Mouse (Mus musculus) macrophage (primary cell): ENCODE measurements around the gene Rps16. TPM values are rescaled to one million over a fixed set of nuclear protein-coding genes. Genes with fewer than 3 reads are reported as not detected.

ENCODE experiments used
- H3K27ac ChIP-seq: fragments of 350-480 bp; formaldehyde crosslinking; 2 replicates; pipeline ENCODE4 v1.9.0; 2021
- H3K36me3 ChIP-seq: fragments of 350-480 bp; formaldehyde crosslinking; 2 replicates; pipeline ENCODE4 v1.9.0; 2021; ENCODE audit errors: inconsistent target
- H3K4me3 ChIP-seq: fragments of 350-480 bp; formaldehyde crosslinking; 2 replicates; pipeline ENCODE4 v1.9.0; 2021; ENCODE audit errors: inconsistent target
- H3K79me2 ChIP-seq: fragments of 350-480 bp; formaldehyde crosslinking; 2 replicates; pipeline ENCODE4 v1.9.0; 2021; ENCODE audit errors: inconsistent target
- WGBS: methylation state at CpG from one replicate; pipeline ENCODE4 v1.1.7; 2026; ENCODE audit warnings: inconsistent platforms; ENCODE audit not compliant: missing documents; 5-methylcytosine and 5-hydroxymethylcytosine counted together
- polyA plus RNA-seq: library from polyadenylated mRNA; stranded (reverse); fragments of 250-400 nt; gene quantifications from 3 replicates; pipeline ENCODE4 v1.2.4, GENCODE M21; 2018; ENCODE audit warnings: inconsistent platforms

Gene Rps16
- polyA plus RNA-seq, 1 experiment from 2014 or later = 335 TPM

DNA sequence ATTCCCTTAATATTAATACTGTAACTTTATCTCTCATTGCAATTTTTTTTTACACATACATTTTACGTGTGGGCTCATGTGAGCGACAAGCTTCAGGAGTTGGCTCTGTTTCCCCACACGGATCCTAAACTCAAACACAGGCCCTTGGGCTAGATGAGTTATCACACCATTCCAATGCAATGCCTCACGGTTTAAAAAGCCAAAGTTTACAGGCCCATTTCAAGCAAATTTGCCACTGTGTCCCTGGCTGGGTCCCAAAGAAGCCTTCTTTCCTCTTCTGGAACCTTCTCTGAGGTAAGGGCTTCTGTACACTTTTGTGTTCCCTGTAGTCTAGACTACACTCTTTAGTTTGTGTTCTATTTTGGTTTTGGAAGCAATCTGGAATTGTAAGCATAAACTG is 15.9 kb upstream of the Rps16 start:
- Histone ChIP-seq H3K79me2 (peaks cover 82% of the 10 kb centered on the region), H3K4me3 (no peak overlapping the region), H3K36me3 (peaks cover 13% of the 10 kb centered on the region), H3K27ac (no peak overlapping the region)
- WGBS = 92% methylated on average over 4 of the region's 4 CpGs

DNA sequence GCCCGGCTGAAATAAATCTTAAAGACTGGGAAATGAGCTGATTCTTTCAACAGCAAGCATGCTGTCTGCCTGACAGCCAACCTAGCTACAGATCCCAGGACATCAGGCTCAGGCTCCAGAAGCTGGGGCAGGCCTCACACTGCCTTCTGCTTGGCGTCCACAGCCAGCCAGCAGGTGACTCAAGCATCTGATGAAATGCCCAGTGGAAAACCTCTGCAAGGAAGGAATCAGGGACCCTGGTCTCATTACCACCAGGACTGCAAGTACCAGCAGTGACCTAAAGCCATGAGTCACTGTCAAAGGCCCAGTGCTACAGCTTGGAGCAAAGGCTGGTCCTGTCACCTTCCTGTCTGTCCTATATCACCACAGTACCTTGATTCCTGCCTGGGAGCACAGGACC is 15.0 kb upstream of the Rps16 start:
- Histone ChIP-seq H3K36me3 (peaks cover 5% of the 10 kb centered on the region; the same call in 1 of the 2 replicates), H3K27ac (no peak overlapping the region), H3K79me2 (peaks cover 80% of the 10 kb centered on the region), H3K4me3 (no peak overlapping the region)
- WGBS = 92% methylated on average over 2 of the region's 2 CpGs

DNA sequence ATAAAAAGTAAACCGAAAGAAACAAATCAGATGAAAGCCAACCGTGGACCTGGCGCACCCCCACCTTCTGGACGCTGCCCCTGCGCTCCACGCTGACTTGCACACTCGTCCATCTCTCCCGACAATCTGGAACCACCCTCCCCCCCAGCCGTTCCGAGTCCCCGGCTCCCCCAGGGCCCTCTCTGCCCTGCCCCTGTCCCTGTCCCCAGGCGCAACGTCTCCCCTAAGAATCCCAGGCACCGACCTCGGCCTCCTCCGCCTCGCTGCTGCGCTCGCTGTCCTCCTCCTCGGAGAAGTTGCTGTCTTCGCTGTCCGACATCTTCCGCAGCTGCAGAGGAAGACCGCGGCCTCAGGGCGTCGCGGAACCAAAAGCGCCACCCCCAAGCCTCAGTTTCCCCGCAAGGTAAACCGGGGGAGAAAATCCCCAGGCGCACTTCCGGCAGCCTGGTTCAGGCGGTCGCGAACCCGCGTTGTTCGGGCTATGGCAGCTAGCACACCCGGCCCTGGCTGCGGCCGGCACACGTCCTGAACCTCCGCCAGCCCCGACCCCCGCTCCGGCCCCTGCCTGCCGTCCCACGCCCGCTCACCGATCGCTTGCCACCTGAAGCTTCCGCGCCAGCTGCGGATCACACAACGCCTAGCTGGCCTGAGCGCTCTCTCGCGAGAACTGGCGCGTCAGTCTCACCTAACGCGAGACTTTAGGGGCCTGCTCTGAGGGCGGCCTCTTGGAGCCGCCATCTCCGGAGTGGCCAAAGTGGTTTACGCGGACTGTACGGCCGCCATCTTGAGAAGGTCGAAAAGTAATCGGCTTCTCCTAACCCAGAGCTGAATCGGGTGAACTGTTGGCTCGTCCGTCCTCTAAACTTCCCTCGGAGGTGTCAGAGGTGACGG is 12.1 kb upstream of the Rps16 start, which contains the start of gene Supt5:
TSS of gene Supt5 (minus strand) at position 639 of the 891 bp plus-strand sequence.
- H3K79me2 ChIP-seq = peaks cover 51% of the 10 kb centered on the region
- peak within 1 kb of the TSS; percentile 71 for H3K4me3 ChIP-seq
- under 1% methylated on average over 62 of the region's 77 CpGs for WGBS
- H3K27ac ChIP-seq = peak within 1 kb of the TSS; percentile 83
- no peaks in the 10 kb centered on the region; the same call in 1 of the 2 replicates for H3K36me3 ChIP-seq

DNA sequence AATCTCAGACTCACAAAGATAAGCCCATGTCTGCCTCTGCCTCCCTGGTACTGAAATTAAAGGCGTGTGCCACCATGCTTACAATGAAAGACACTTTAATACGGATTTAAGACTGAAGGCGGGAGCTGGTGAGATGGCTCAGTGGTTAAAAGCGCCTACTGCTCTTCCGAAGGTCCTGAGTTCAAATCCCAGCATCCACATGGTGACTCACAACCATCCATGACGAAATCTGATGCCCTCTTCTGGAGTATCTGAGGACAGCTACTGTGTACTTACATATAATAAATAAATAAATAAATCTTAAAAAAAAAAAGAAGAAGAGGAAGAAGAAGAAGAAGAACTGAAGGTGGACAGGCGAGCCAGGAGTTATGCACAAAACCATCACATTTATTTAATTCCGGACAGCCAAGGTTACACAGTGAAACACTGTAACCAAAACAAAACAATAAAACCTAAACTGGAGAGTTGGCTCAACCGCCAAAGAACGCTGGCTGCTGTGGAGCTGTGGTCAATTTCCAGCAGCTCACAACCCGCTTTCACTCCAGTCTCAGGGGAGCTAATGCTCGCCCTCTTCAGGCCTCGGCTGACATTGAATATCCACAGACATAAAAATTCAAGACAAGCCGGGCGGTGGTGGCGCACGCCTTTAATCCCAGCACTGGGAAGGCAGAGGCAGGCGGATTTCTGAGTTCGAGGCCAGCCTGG is 11.1 kb upstream of the Rps16 start:
- Histone ChIP-seq H3K36me3 (no peaks in the 10 kb centered on the region; the same call in 1 of the 2 replicates), H3K4me3 (peak overlapping the region; percentile 71), H3K27ac (peak overlapping the region; percentile 83), H3K79me2 (peaks cover 41% of the 10 kb centered on the region)
- WGBS = 13% methylated on average over 16 of the region's 19 CpGs

DNA sequence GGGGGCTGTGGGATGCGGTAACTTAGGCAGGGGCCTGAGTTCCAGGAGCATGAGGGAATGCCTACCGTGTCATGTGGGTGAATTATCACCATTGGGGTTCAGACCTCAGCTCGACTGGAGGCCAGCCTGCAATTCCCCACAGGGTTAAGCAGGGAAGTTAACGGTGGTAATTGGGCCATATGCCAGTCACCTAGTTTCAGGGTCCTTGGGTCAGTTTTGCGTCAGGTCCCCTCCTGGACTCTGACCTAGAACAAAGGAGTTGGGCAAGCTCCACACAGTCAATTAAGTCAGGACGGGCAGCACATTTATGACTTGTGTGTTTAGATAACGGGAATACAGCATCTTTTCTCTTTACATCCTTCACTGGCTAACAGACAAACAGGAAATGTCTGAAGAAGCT is 9.1 kb upstream of the Rps16 start:
- Histone ChIP-seq H3K36me3 (no peaks in the 10 kb centered on the region), H3K4me3 (no peak overlapping the region), H3K79me2 (peaks cover 21% of the 10 kb centered on the region), H3K27ac (no peak overlapping the region)
- 85% methylated on average over 7 of the region's 7 CpGs for WGBS

DNA sequence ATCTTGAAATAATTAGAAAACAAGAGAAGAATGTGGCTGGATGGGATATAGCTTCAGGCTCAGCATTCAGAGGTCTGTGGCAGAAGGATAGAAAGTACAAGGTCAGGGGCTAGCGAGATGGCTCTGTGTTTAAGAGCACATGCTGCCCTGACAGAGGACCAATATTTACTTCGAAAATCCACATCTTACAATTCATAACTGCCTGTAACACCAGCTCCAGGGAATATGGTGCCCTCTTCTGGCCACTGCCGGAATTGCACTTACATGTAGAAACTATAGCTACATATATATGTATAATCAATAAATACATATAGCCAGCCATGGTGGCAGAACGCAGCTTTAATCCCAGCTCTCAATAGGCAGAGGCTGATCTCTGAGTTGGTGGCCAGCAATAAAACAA is 5.8 kb upstream of the Rps16 start:
- no peaks in the 10 kb centered on the region for H3K36me3 ChIP-seq
- H3K79me2 ChIP-seq = no peaks in the 10 kb centered on the region
- no peak overlapping the region for H3K27ac ChIP-seq
- WGBS = 2% methylated on average over 4 of the region's 4 CpGs
- H3K4me3 ChIP-seq = no peak overlapping the region

DNA sequence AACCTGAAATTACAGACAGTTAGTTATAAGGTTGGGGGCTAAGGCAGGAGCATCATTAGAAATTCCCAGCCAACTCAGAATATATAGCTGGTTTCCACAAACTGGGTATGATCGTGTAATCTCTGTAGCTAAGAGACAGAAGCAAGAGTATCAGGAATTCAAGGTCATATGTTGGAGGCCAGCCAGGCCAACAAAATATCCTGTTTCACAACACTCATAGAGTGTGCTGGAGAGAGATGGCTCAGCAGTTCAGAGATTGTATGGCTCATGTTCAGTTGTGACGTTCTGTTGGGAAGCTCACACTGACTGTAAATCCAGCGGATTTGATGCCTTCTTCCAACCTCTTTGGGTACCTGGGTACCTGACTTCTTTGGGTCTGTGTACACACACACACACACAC is 2.7 kb upstream of the Rps16 start:
- WGBS = 30% methylated on average over 3 of the region's 3 CpGs
- peaks cover 3% of the 10 kb centered on the region; the same call in 1 of the 2 replicates for H3K36me3 ChIP-seq
- no peak overlapping the region for H3K4me3 ChIP-seq
- peaks cover 18% of the 10 kb centered on the region for H3K79me2 ChIP-seq
- H3K27ac ChIP-seq = peak overlapping the region; percentile 29

DNA sequence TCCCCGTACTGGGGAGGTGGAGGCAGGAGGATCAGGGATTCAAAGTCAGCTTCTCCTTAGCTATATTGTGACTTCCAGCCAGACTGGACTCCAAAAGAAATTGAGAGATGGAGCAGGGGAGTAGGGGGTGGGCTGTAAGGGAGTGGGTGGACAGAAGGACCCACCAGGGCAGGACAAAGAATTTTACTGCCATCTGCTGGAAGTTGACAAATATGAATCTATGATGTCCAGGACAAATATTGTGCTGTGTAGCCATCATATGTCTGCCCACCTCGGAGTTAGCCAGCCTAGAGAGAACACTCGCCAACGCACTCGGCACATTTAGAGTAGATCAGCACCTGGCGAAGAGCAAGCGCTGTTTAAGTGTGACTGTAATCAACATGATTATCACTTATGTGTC is 1.9 kb upstream of the Rps16 start:
- WGBS = 83% methylated on average over 7 of the region's 7 CpGs
- Histone ChIP-seq H3K4me3 (no peak overlapping the region), H3K36me3 (peaks cover 11% of the 10 kb centered on the region; the same call in 1 of the 2 replicates), H3K79me2 (peaks cover 18% of the 10 kb centered on the region), H3K27ac (peak overlapping the region; percentile 29; the same call in 1 of the 2 replicates)

DNA sequence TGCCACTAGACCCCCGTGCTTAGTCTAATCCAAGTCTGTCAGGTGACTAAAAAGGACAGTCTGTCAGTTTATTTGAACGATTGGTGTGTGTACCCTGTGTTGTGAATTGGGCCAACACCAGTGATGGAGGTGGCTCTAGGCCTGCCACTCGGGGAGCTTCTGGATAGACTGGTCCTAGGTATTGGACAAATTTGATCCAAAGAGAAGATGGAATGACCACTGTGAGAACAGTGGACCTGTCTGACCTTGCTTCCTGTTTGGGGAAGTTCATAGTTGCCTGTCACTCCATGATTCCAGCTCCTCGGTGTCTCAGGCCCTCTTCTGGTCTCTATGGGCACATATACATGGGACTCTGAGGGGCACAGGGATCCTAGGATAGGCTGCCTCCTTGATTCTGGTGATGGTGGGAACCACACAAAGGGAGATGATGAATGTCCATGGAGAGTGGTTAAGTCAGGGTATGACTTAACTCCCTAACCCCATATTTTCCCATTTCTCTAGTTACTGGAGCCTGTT is 1.3 kb downstream of the Rps16 start:
- H3K4me3 ChIP-seq = peak overlapping the region; percentile 98
- 6% methylated on average over 4 of the region's 4 CpGs for WGBS

DNA sequence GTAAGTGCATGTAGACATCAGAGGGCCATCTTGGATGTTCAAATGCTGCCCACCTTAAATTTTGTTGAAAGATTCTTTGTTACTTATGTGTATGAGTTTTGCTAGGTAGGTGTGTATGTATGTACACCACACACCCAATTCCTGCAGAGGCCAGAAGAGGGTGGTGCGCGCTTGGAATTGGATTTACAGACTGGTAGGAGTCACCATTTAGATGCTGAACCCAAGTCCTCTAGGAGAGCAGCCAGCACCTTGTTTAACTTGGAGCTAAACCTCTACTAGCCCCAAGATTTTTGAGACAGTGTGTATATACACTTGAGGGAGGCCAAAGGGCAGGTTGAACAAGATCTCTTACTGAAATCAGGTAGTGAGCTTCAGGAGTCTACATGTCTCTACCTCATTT is 2.8 kb downstream of the Rps16 start:
- peaks cover 18% of the 10 kb centered on the region for H3K79me2 ChIP-seq
- WGBS = 100% methylated on average over 2 of the region's 2 CpGs
- H3K27ac ChIP-seq = no peak overlapping the region
- H3K4me3 ChIP-seq = no peak overlapping the region
- H3K36me3 ChIP-seq = peaks cover 22% of the 10 kb centered on the region; the same call in 1 of the 2 replicates

More for the DNA sequence above, 1.3 kb downstream of the Rps16 start:
- H3K36me3 ChIP-seq = peaks cover 22% of the 10 kb centered on the region; the same call in 1 of the 2 replicates
- H3K27ac ChIP-seq = peak overlapping the region; percentile 59; the same call in 1 of the 2 replicates
- H3K79me2 ChIP-seq = peaks cover 18% of the 10 kb centered on the region

DNA sequence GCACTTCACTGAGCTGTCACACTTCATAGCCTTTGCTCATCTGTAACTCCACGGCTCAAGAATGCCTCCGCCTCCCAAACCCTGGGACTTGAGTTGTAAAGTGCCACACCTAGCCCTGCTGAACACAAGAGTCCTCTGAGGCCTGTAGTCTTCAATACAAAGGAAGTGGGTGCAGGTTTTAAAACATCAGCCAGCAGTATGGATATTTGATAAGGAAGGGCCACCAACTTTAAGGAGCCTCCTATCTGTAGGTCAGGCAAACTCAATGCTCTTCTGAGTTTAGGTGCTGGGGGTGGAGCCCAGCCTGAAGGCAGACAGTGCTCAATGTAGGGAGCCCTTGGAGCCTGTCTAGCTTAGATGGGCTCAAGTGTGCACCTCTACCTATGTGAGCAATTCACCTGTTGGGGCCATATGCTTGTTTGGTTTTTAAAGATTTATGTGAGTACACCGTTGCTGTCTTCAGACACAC is 3.7 kb downstream of the Rps16 start:
- Histone ChIP-seq H3K79me2 (peaks cover 18% of the 10 kb centered on the region), H3K27ac (no peak overlapping the region), H3K4me3 (no peak overlapping the region), H3K36me3 (peaks cover 22% of the 10 kb centered on the region; the same call in 1 of the 2 replicates)
- 97% methylated on average over 3 of the region's 3 CpGs for WGBS

DNA sequence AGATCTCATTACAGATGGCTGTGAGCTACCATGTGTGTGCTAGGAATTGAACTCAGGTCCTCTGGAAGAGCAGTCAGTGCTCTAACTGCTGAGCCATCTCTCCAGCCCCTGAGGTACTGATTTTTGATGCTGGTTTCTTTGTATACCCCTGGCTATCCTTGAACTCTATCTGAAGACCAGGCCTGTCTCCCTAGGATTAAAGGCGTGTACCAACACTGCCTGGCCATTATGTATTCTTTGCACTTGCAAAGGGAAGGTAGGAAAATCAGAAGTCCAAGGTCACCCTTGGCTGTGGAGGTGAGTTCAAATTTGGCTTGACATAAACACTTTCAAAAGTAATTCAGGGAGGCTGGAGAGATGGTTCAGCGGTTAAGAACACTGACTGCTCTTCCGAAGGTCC is 4.1 kb downstream of the Rps16 start:
- H3K79me2 ChIP-seq = peaks cover 18% of the 10 kb centered on the region
- H3K4me3 ChIP-seq = no peak overlapping the region
- H3K36me3 ChIP-seq = peaks cover 22% of the 10 kb centered on the region; the same call in 1 of the 2 replicates
- H3K27ac ChIP-seq = no peak overlapping the region
- WGBS = 91% methylated on average over 2 of the region's 3 CpGs

DNA sequence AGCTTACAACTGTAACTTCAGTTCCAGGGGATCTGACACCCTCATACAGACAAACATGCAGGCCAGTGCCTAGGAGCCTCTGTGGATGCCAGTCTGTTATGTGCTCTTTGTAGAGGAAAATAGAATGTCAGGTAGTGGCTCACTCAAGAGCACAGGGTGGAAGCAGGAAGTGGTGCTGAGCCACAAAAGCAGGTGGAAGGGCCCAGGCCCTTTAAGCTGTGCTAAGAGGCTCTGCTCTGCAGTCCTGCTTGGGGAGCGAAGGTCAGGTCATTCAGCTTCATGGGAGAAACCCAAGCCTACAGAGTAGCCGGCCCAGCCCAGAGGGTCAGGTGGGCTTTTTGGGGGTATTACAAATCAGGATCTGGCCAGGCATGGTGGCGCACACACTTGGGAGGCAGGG is 4.8 kb downstream of the Rps16 start:
- Histone ChIP-seq H3K36me3 (peaks cover 22% of the 10 kb centered on the region; the same call in 1 of the 2 replicates), H3K79me2 (peaks cover 18% of the 10 kb centered on the region), H3K27ac (no peak overlapping the region), H3K4me3 (no peak overlapping the region)
- WGBS = 69% methylated on average over 2 of the region's 3 CpGs

DNA sequence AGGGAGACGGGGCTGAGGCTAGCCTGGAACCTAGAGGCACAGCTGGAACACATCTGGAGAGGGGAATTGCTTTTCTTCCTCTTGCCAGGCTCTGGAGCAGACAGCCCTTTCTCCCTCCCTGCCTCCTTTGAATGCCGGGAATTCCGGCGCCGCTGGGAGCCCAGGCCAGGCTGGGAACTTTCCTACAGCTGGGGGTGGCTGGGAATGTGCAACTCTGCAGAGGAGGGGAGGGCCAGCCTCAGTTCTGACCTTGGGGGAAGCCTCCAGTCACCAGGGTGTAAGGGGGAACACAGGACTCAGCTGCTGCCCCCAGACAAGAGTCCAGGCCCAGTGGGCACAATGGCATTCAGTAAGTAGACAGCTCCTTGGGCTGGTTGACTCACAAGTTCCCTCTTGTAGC is 6.5 kb downstream of the Rps16 start:
- Histone ChIP-seq H3K27ac (no peak overlapping the region), H3K36me3 (peaks cover 23% of the 10 kb centered on the region; the same call in 1 of the 2 replicates), H3K79me2 (peaks cover 4% of the 10 kb centered on the region), H3K4me3 (no peak overlapping the region)
- 70% methylated on average over 5 of the region's 5 CpGs for WGBS
